Mouse (Mus musculus): ENCODE results near the gene Fgf15.

Fgf15 gene

GRCm38 (mm10) chr7:144932389-144932937, 36.1 kb downstream of the Fgf15 start:
- DNase-seq (ENCODE audit: low spot score), result no peak

- no peak for DNase-seq (ENCODE audit: low spot score)
Measured at GRCm38 (mm10) chr7:144933336-144933735, 37.0 kb downstream of the Fgf15 start.

GRCm38 (mm10) chr7:144933796-144934195, 37.5 kb downstream of the Fgf15 start:
- no peak for DNase-seq (ENCODE audit: low spot score)

- DNase-seq (ENCODE audit: low spot score), result peak; percentile 55
Measured at GRCm38 (mm10) chr7:144934901-144935300, 38.6 kb downstream of the Fgf15 start.

- DNase-seq (ENCODE audit: low spot score), result peak; percentile 71
Measured at GRCm38 (mm10) chr7:144935563-144935962, 39.2 kb downstream of the Fgf15 start.

- DNase-seq (ENCODE audit: low spot score), result no peak
Measured at GRCm38 (mm10) chr7:144936311-144936880, 40.1 kb downstream of the Fgf15 start.

GRCm38 (mm10) chr7:144937490-144937889, 41.2 kb downstream of the Fgf15 start:
- peak; percentile 91 for DNase-seq (ENCODE audit: low spot score)

- DNase-seq (ENCODE audit: low spot score), result no peak
Measured at GRCm38 (mm10) chr7:144937899-144938517, 41.7 kb downstream of the Fgf15 start.

- DNase-seq (ENCODE audit: low spot score), result peak; percentile 27
Measured at GRCm38 (mm10) chr7:144938661-144939343, 42.5 kb downstream of the Fgf15 start.

- DNase-seq (ENCODE audit: low spot score), result peak; percentile 91
Measured at GRCm38 (mm10) chr7:144939344-144940002, 43.1 kb downstream of the Fgf15 start, which contains the start of gene Ccnd1. Gene Ccnd1, minus strand, starts transcription at chr7:144939925.

- no peak for DNase-seq (ENCODE audit: low spot score)
Measured at GRCm38 (mm10) chr7:144940003-144940571, 43.8 kb downstream of the Fgf15 start.

GRCm38 (mm10) chr7:144940585-144940984, 44.3 kb downstream of the Fgf15 start:
- no peak for DNase-seq (ENCODE audit: low spot score)

- peak; percentile 93 for DNase-seq (ENCODE audit: low spot score)
Measured at GRCm38 (mm10) chr7:144941242-144941831, 45.0 kb downstream of the Fgf15 start.

GRCm38 (mm10) chr7:144942071-144942743, 45.9 kb downstream of the Fgf15 start:
- peak; percentile 67 for DNase-seq (ENCODE audit: low spot score)

GRCm38 (mm10) chr7:144942744-144943135, 46.4 kb downstream of the Fgf15 start:
- peak; percentile 74 for DNase-seq (ENCODE audit: low spot score)

GRCm38 (mm10) chr7:144943254-144943653, 46.9 kb downstream of the Fgf15 start:
- peak; percentile 89 for DNase-seq (ENCODE audit: low spot score)

Measured in retina, embryonic 14.5 days (tissue).